Mouse (Mus musculus): ENCODE data around the gene Cbarp. TPM values are rescaled to one million over a fixed set of nuclear protein-coding genes. Genes with fewer than 3 reads are reported as not detected.
A peak's percentile ranks its signal among the peaks of the same experiment; 100 is the strongest.
"Not testable (repeated sequence)": the region's sequence is repeated elsewhere in the genome, so short reads cannot be mapped to it uniquely, and the experiment has no call there.

The Cbarp gene
- total RNA-seq, 2 experiments from 2014 or later, result 1.2 to 1.6 TPM

DNA sequence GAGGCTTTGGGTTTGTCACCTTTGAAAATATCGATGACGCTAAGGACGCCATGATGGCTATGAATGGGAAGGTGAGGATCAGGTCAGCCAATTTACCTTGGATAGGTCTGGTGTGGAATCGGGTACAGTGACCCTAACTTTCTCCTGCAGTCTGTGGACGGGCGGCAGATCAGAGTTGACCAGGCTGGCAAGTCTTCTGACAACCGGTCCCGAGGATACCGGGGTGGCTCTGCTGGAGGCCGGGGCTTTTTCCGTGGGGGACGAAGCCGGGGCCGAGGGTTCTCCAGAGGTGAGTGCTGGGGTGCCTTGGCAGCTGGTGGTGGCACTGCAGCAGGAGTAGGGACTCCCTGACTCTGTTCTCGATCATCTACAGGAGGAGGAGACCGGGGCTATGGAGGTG lies 29.4 kb upstream of the Cbarp start:
- DNase-seq, result no peak

DNA sequence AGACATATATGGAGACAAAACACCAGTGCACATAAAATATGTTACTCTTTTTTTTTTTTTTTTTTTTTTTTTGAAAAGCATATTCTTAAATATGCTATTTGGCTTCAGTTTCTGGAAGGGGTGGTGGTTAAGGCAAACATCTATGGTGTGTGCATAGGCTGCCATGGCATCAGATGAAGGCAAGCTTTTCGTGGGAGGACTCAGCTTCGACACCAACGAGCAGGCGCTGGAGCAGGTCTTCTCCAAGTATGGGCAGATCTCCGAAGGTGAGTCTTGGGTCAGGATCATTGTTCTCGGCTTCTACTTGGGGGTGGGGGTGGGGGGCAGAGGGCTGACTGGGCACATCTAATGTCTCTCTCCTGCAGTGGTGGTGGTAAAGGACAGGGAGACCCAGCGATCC lies 29.0 kb upstream of the Cbarp start:
- DNase-seq, result no peak

DNA sequence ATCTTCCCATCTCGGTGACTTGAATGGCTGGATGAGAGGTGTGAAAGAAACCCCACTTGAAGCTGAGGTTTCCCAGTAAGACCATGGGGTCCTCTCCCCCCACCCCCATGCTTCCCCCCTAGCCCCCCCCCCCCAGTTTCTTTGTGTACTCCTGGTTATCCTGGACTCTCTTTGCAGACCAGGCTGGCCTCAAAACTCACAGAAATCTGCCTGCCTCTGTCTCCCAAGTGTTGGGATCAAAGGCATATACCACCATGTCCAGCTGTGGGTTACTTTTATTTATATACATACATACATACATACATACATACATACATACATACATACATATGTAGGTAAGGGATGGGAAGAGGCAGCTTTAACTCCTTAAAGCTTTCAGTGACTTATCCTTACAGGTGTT lies 28.4 kb upstream of the Cbarp start:
- no peak for DNase-seq

DNA sequence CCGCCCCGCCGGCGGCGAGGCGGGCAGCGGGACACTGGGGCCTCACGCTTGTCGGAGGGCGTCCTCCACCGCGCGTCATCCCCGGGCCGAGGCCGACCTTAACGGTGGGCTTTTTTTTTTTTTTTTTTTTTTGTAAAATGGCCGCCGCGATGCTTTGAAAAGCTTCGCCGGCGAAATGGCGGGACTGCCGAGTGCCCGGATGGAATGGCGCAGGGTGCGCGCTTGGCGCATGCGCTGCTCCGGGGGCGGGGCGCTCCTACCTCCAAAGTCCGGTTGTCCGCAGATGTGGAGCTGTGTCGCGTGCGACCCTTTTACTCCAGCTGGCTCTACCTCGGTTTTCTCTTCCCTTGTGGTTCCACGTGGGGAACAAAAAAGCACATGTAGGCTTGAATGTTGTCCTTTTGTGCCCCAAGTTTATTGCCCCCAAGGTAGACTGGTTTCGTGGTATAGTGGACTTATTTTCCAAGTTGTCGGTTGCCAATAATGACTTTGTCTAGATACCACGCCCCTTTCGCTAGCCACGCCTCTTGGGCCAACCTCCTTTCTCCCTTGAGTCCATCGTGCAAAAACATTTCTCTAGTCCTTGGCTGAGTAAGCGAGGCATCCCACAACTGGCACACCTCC lies 27.5 kb upstream of the Cbarp start:
- DNase-seq, result peak; percentile 93

DNA sequence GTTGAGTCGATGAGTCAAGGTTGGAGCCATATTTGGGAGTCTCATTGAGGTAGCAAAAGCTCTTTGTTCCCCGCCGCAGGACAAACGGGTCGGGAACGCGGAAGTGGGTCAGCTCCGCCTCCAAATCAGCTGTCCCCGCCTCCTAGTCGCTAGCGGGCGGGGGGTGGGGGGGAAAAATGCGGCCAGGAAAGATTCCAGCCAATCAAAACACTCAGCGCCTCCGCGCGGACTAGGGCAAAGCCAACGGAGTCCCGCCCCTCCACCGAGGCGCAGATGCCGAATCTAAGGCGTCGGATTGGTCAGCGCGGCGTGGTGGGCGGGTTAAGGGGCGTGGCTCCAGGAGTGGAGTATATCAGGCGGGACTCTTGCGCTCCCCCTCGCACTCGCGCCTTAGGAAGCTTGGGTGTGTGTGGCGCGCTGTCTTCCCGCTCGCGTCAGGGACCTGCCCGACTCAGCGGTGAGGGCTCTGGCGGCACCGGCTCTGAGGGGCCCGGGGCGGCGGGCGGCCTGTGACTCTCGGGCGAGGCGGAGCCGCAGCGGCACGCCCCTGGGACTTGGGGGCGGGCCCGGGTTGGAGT lies 26.9 kb upstream of the Cbarp start:
- DNase-seq, result peak; percentile 97

DNA sequence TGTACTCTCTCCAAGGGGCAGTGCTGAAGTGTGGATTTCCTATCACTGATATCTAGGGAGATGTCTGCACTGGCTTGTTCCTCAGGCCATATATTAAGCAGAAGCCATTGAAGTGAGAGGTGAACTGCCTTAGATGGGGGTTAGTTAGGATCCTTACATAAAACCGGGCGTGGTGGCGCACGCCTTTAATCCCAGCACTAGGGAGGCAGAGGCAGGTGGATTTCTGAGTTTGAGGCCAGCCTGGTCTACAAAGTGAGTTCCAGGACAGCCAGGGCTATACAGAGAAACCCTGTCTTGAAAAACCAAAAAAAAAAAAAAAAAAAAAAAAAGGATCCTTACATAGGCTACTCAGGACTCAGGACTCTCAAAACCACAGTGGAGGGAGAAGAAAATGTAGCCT lies 25.5 kb upstream of the Cbarp start:
- not testable (repeated sequence) for DNase-seq

DNA sequence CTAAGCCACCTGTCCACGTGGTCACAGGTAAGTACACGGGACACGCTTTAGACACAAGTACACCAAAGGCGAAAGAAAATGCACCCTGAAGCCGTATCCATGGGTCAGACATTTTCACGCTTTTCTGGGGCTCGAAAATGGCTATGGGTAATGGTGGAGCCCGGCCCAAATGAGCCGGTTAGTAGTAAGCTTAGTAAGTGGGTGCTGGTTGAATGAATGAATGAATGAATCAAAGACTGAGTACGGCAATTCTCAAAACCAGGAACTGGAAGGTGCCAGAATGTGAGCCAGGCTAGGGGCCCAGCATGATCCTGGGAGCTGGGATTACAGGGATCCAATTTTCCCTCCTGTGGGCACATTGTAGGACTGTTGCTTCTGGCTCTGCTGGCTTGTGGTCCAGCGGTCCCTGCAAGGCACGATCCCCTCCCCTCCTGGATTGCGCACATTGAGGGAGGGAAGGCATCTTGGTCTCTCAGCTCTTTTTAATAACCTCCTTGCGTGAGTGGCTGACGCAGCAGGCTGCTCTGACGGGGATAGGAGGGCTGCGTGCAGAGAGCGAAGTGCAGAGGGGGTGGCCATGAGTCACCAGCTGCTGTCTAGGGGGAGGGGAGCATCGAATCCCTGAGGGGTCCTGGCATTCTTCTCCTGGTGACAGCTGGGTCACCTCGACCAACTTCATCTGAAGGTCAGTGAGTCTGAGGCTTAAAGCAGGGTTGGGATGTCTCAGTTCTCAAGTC lies 24.9 kb upstream of the Cbarp start, which contains the start of gene Cirbp:
TSS of gene Cirbp (plus strand) at position 594 of the 737 bp plus-strand sequence.
- no peak for DNase-seq

DNA sequence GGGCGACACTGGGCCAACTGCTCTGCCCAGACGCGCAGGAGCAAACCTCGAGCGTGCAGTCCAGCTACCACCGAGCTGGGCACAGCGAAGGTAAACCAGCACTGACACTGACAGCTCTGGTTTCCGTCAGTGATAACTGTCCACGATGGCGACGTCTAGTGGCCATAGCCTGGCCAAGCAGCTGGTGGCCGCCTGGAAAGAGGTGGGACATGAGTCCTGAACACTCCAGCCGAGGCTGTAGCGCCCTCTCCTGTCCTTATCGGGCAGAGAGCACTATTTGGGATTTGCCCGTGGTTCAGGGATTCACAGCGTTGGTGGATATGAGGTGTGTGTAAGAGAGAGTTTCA lies 24.3 kb upstream of the Cbarp start:
- peak; percentile 93 for DNase-seq

DNA sequence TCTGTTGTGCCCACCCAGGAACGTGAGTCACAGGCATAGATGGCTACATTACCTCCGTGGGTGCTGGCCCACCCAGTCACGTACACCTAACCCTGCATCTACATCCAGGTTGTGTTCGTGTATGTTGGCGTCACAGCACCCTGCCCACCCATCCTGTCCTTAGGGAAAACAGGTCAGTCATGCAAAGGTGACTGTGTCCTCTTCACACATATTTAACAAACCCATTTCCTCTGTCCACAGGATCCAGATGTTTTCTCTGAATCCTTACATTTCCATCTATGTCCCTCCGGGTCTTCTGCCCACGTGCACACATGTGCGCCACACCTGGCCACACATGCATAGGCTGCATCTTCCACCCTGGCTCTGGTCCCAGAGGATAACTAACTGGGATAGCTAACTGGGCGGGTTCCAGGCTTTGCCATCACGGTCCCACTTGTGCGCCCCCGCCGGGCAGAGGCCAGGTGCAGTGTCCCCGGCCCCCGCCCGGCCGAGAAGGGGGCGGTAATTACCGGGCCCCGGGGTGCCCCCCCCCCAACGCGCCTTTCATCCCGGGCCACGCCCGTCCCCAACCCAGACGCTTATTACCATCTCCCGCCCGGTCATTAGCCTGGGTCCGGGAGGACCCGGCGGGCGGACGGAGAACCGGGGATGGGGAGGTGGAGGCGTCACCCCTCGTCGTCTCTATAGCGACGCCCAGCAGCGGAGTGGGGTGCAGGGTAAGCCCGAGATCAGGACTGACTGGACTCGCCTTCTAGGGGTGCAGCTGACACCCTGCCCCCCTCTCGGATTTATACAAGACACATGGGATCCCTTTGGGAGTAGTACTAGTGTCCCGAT lies 23.7 kb upstream of the Cbarp start:
- peak; percentile 60 for DNase-seq

DNA sequence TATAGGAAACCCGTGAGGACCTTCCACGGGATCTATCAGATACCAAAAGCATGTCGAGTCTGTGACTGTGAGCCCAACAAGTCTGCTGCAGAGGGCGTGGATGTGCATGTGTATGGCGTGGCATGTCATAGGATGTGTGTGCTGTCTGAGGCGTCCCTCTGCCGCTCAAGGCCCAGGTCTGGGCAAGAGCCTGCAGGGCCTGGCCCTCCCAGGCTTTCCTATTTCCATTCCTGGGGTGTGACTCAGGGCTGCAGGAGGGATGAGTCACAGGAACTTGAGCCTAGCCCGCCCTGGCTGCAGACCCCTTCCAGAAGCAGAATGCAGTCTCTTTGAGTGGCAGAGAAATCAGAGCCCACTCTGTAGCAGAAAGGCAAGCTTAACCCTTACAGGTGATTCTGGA lies 23.1 kb upstream of the Cbarp start:
- DNase-seq, result peak; percentile 66

DNA sequence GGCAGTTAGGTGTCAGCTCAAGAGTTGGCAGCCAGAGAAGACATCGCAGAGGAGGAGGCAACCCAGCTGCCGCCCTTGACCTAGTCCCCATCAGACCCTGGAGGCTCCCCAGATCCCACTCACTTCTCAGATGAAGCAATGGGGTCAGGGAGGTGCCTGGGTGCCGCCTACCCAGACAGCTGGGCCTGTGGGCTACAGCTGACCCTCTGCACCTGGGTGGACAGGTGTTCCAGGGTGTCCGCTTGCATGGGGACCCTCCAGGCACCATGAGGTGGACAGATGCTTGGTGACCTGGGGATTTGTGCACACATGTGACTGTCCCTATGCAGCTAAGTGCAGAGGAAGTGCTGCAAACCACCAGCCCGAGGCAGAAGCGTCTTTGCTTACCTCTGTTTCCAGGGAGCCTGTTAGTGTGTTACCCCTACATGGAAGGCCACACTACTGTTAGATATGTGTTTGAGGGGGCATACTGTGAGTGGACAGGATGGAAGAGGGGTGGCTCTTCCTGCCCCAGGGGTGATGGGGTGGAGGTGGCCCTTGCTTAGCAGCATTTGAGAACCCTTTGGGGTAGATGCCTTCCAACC lies 22.2 kb upstream of the Cbarp start:
- DNase-seq, result no peak

DNA sequence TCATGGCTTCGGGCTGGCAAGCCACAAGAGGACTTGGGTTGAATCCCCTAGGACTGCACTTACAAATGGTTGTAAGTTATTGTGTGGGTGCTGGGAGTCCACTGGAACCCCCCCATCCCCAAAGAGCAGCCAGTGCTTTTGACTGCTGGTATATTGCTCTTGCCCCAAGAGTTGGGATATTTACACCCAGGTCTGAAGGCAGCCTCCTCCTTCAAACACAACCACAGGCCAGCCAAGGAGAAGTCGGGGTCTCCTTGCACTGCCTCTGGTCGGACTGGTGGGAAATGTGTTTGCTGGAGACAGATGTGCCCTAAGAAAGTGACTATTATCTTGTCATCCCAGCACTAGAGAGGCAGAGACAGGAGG lies 21.6 kb upstream of the Cbarp start:
- no peak for DNase-seq

DNA sequence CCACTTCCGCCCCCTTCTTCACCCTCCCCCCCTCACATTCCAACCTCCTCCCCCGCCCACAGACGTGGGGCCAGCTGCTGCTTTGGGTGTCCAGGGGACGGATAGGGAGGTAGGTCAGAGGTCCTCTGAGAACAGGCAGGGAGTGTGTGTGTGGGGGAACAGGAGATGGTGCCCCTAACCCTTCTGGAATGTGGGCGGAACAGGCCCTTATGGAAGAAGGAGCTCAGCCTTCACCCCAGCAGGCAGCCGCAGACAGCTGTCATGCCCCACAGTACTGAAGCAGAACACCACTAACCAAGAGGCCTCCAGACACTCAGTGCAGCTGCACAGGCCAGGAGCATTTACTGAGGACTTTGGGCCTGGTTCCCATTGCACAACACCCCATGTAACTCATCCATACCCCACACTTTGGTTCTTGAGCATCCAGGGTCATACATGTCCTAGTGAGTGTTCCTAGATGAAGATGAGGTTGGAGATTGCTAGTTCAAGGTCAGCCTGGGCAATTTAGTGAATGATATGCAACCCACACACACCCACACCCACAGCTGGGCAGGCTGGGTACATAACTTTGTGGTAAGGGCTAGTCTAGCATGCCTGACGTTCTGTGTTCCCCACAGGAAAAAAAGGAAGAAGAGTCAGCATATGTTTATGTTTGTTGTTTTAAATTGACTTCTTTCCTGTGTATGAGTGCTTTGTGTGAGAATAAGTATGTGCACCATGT lies 21.0 kb upstream of the Cbarp start:
- no peak for DNase-seq

DNA sequence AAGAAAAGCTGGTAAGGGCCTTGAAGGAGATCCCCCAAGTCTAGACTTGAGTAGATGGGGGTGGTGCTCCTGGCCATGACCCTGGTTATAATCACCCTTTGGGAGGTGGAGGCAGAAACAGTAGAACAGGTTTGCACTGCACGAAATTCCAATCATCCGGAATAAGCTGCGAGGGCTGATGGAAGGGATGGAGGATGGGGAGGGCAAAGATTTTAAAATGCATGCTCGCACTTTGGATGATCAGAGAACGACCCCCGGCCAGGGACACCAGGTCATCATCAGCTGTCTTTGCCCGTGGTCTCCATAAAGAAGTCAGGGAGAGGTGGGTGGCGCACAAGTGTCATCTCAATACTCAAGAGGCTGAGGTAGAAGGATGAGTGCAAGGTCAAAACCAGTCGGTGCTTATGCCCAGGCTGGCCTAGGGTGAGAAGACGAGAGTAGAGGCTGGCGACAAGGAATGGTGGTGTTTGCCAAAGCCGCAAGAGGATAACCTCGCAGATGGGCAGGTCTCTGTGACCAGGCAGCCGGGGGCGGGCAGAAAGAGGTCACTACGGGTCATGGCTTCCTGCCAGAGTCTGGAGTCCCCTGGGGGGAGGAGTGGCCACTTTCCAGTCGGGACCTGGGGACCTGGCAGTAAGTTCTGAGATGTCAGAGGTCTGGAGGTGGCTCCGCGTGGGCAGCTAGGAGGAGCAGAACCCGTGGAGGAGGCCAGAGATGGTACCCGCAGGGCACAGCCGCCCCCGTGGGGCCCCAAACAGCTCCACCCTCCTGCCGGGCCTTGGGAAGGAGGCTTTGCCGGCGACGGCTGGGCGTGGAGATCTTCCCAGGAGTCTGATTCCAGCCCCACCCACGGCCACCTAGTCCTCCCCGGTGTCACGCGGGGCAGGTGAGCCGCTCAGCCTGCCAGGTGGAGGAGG lies 20.1 kb upstream of the Cbarp start:
- peak; percentile 83 for DNase-seq

DNA sequence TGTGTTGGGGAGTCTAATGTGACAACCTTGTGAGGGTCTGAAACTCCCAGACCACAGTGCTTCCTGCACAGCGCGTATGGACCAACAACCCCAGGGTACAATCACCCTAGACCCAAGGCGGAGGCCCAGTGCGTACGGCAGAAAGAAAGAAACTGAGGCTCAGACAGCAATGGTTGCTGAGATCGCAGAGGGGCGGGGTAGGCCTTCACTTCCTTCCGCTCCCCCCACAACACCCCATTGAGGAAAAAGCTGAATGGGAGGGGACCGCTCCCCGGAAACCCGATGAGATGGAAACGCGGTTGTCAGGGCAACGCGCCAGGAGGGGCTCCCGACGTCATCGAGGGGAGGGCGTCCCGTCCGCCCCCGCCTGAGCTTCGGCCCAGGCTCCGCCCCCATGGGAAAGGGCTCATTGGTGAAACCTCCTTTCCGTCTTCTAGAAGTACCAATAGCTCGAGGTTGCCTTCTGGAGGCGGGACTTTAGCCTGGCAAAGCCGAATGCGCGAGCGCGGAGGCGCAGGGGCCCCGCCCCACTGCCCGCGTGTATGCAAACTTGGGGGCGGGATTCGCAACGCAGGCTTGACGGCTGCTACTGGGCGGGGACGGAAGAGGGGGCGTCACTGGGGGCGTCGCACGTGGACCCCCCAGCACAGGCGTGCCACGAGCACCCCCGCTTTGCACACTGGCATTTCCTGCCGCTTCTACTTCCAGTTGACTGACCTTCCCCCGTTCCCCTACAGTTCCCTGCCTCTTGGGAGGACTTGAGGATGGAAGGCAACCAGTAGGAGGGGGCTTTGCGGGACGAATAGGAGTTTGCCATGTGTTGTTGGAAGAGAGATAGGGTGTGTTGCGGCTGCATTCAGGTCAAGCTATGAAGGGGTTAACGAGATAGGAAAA lies 19.2 kb upstream of the Cbarp start:
- DNase-seq, result peak; percentile 99

DNA sequence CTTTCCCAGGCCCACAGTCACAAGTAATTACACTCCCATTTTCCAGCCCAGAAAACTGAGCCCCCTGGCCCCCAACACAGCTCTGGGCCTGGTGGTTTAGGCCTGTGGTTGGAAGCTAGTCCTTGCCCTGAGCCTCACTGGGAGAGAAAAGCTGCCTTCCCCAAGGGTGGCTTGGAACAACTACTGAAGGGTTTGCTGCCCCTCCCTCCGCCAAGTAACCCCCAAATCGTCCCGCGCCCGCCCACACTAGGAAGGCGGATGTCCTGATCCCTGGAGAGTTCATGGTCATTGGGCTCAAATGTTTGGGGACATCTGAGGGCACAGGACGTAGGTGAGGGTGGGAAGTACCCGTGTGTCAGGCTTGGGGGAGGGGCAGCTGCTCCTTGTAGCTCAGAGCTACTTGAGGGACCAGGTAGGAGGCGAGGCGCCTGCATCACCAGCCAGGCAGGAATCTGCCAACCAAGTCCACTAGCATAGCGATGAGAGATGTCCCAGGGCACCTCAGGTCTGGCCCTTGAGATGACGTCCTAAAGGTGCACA lies 18.5 kb upstream of the Cbarp start:
- DNase-seq, result no peak

DNA sequence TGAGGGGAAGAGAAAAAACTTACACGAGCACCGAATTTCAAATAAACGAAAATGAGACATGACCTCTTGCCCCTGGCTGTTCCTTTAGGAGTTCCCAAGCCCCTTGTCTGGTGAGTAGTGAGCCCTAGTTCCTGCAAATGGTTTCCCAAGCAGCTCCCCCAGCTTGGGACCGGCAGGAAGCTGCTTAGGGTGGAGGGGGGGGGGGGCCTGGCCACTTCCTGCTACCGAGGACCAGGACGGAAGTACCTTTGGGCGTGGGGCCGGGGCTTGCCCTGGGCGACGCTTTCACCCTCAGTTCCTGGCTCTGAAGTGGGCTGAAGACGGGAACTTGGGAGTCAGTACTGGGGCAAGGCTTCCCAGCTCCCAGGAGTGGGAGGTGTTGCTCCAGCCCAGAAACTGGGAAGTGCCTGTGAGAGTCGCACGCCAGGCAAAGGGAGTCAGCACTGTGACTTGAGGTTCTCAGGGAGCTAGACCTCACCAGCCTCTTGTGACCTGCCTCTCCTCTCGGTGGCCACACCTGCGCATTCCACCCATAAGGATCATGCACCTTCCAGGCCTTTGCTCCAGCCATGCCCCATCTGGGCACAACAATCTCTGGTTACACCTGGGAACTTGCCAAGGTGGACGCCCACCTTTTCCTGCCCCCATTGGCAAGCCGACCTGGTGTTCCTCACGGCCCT lies 17.8 kb upstream of the Cbarp start:
- DNase-seq, result peak; percentile 77

DNA sequence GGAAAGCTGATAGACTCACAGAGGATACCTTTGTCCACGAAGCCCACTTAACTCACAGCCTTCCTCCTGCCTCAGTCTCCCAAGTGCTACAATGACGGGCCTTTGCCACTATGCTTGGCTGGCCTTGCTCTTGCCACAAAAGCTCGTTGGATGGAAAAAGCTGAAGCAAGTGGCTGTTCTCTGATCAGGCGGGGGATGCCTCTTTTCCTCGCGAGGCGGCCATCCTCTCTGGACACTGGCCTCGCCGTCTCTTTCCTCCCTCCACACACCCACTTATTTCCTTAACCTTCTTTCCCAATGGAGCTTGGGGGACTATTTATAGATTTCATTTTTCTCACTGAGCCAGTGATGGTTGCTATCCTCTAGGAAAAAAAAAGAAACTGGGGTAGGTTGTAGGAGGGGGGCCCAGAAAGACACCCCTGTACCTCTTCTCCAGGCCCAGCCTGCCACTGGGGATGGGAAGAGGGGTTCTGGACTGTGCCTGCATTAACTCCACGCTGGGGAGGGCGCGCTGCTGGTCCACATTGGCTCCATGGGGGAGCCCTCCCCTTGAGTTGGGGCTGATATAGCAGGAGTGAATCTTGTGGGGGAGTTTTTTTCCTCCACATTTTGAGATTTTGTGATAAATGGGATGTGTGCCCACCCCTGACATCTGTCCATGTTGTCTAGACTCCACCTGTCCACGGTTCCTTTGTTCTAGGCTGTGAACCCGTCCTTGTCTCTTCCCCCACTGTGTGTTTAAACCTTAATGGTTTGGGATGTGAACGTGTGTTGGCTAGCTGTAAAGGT lies 16.7 kb upstream of the Cbarp start:
- no peak for DNase-seq

All from gastrocnemius, postnatal 25 days (tissue).